Mouse (Mus musculus) midbrain, embryonic 16.5 days (tissue): ENCODE data around the gene Adh7. TPM values are rescaled to one million over a fixed set of nuclear protein-coding genes. Genes with fewer than 3 reads are reported as not detected.

ENCODE experiments used
- ATAC-seq: fragments of 200-750 bp; cut with Nextera tagmentation; 2 replicates; pipeline ENCODE4 v1.8.0; 2017; ENCODE audit warnings: moderate TSS enrichment
- H3K27ac ChIP-seq: fragments of 300-500 bp; sonication (generic); 2 replicates; pipeline ENCODE4 v1.5.1; 2014; ENCODE audit warnings: mild to moderate bottlenecking, low read length, mixed read lengths
- H3K27me3 ChIP-seq: fragments of 300-500 bp; sonication (generic); 2 replicates; pipeline ENCODE4 v1.6.1; 2014; ENCODE audit warnings: low read depth, low read length, mixed read lengths; ENCODE audit not compliant: control insufficient read depth, insufficient read depth
- H3K36me3 ChIP-seq: fragments of 300-500 bp; sonication (generic); 2 replicates; pipeline ENCODE4 v1.6.1; 2014; ENCODE audit warnings: mild to moderate bottlenecking, low read length, moderate library complexity, mixed read lengths; ENCODE audit not compliant: control insufficient read depth, insufficient read depth
- H3K4me1 ChIP-seq: fragments of 300-500 bp; sonication (generic); 2 replicates; pipeline ENCODE4 v1.6.1; 2014; ENCODE audit warnings: mild to moderate bottlenecking, low read length, mixed read lengths; ENCODE audit not compliant: control insufficient read depth, insufficient read depth
- H3K4me2 ChIP-seq: fragments of 300-500 bp; sonication (generic); 2 replicates; pipeline ENCODE4 v1.6.1; 2014; ENCODE audit warnings: mild to moderate bottlenecking, low read length, mixed read lengths
- H3K4me3 ChIP-seq: fragments of 300-500 bp; sonication (generic); 2 replicates; pipeline ENCODE4 v1.5.1; 2014; ENCODE audit warnings: low read depth, mild to moderate bottlenecking, low read length, moderate library complexity, mixed read lengths
- H3K9ac ChIP-seq: fragments of 300-500 bp; sonication (generic); 2 replicates; pipeline ENCODE4 v1.6.1; 2014; ENCODE audit warnings: low read depth, low read length, mixed read lengths
- H3K9me3 ChIP-seq: fragments of 300-500 bp; sonication (generic); replicated peaks from 2 replicates; pipeline ENCODE4 v1.6.1; 2014; ENCODE audit warnings: mild to moderate bottlenecking, low read length, mixed read lengths; ENCODE audit not compliant: control insufficient read depth, poor library complexity, severe bottlenecking
- WGBS: fragments of 180-500 bp; shearing (Covaris S2); extraction: QIAGEN DNeasy Blood & Tissue Kit; methylation state at CpG from one replicate; pipeline ENCODE4 v1.1.7; 2014; 5-methylcytosine and 5-hydroxymethylcytosine counted together
- polyA plus RNA-seq: library from polyadenylated mRNA; unstranded; fragments of >200 nt; fragmentation: Nextera tagmentation; extraction: Ambion mirVana; gene quantifications from 2 replicates; pipeline ENCODE4 v1.2.1, GENCODE M21; 2015

Adh7 gene
- polyA plus RNA-seq, 1 experiment from 2014 or later: 1.6 TPM

- Histone ChIP-seq H3K27ac (no peak overlapping the region), H3K9me3 (no peaks in the 10 kb centered on the region), H3K27me3 (no peaks in the 10 kb centered on the region), H3K36me3 (no peaks in the 10 kb centered on the region), H3K4me2 (no peak overlapping the region), H3K9ac (no peak overlapping the region), H3K4me3 (no peak overlapping the region), H3K4me1 (peaks cover 4% of the 10 kb centered on the region; the same call in 1 of the 2 replicates)
- no peak for ATAC-seq
- 73% methylated on average over 5 of the region's 5 CpGs for WGBS
These were observed 23.4 kb downstream of the Adh7 start for GRCm38 (mm10) chr3:138240942-138241341.

- WGBS: 62% methylated on average over 6 of the region's 6 CpGs
- H3K4me2 ChIP-seq: no peak overlapping the region
- H3K36me3 ChIP-seq: no peaks in the 10 kb centered on the region
- peaks cover 4% of the 10 kb centered on the region; the same call in 1 of the 2 replicates for H3K4me1 ChIP-seq
- H3K27me3 ChIP-seq: no peaks in the 10 kb centered on the region
- H3K9me3 ChIP-seq: no peaks in the 10 kb centered on the region
- H3K4me3 ChIP-seq: no peak overlapping the region
- no peak overlapping the region for H3K9ac ChIP-seq
- H3K27ac ChIP-seq: no peak overlapping the region
- ATAC-seq: no peak
These were observed 23.8 kb downstream of the Adh7 start for GRCm38 (mm10) chr3:138241371-138241770.

- Histone ChIP-seq H3K27me3 (no peaks in the 10 kb centered on the region), H3K9ac (no peak overlapping the region), H3K4me1 (peaks cover 4% of the 10 kb centered on the region; the same call in 1 of the 2 replicates), H3K36me3 (no peaks in the 10 kb centered on the region), H3K9me3 (no peaks in the 10 kb centered on the region), H3K4me2 (no peak overlapping the region), H3K27ac (no peak overlapping the region), H3K4me3 (no peak overlapping the region)
- ATAC-seq: peak; percentile 46; the same call in 1 of the 2 replicates
- 50% methylated on average over 14 of the region's 14 CpGs for WGBS
These were observed 24.6 kb downstream of the Adh7 start for GRCm38 (mm10) chr3:138242021-138242726.

- H3K4me3 ChIP-seq: no peak overlapping the region
- 88% methylated on average over 6 of the region's 6 CpGs for WGBS
- H3K36me3 ChIP-seq: no peaks in the 10 kb centered on the region
- no peak overlapping the region for H3K9ac ChIP-seq
- no peaks in the 10 kb centered on the region for H3K27me3 ChIP-seq
- H3K4me1 ChIP-seq: peaks cover 4% of the 10 kb centered on the region; the same call in 1 of the 2 replicates
- H3K27ac ChIP-seq: no peak overlapping the region
- ATAC-seq: no peak
- H3K4me2 ChIP-seq: no peak overlapping the region
- no peaks in the 10 kb centered on the region for H3K9me3 ChIP-seq
These were observed 25.4 kb downstream of the Adh7 start for GRCm38 (mm10) chr3:138242933-138243332.

GRCm38 (mm10) chr3:138244338-138244874 is 26.8 kb downstream of the Adh7 start:
- ATAC-seq: no peak
- H3K4me3 ChIP-seq: no peak overlapping the region
- no peak overlapping the region for H3K9ac ChIP-seq
- peaks cover 4% of the 10 kb centered on the region; the same call in 1 of the 2 replicates for H3K4me1 ChIP-seq
- no peaks in the 10 kb centered on the region for H3K36me3 ChIP-seq
- no peak overlapping the region for H3K4me2 ChIP-seq
- no peak overlapping the region for H3K27ac ChIP-seq
- no peaks in the 10 kb centered on the region for H3K9me3 ChIP-seq
- WGBS: 75% methylated on average over 7 of the region's 7 CpGs
- H3K27me3 ChIP-seq: no peaks in the 10 kb centered on the region

- no peak overlapping the region for H3K4me2 ChIP-seq
- no peak overlapping the region for H3K9ac ChIP-seq
- no peaks in the 10 kb centered on the region for H3K27me3 ChIP-seq
- H3K4me3 ChIP-seq: no peak overlapping the region
- H3K9me3 ChIP-seq: no peaks in the 10 kb centered on the region
- H3K4me1 ChIP-seq: peaks cover 4% of the 10 kb centered on the region; the same call in 1 of the 2 replicates
- no peaks in the 10 kb centered on the region for H3K36me3 ChIP-seq
- H3K27ac ChIP-seq: no peak overlapping the region
- no peak for ATAC-seq
These were observed 29.0 kb downstream of the Adh7 start for GRCm38 (mm10) chr3:138246511-138247020.

- 87% methylated on average over 4 of the region's 4 CpGs for WGBS
- ATAC-seq: no peak
- Histone ChIP-seq H3K27me3 (no peaks in the 10 kb centered on the region), H3K9me3 (no peaks in the 10 kb centered on the region), H3K36me3 (no peaks in the 10 kb centered on the region), H3K9ac (no peak overlapping the region), H3K4me3 (no peak overlapping the region), H3K4me1 (no peaks in the 10 kb centered on the region; the same call in 1 of the 2 replicates), H3K27ac (no peak overlapping the region), H3K4me2 (no peak overlapping the region)
These were observed 29.7 kb downstream of the Adh7 start for GRCm38 (mm10) chr3:138247241-138247640.

- H3K27me3 ChIP-seq: no peaks in the 10 kb centered on the region
These were observed 30.5 kb downstream of the Adh7 start for GRCm38 (mm10) chr3:138248011-138248410.

GRCm38 (mm10) chr3:138248746-138249145 is 31.2 kb downstream of the Adh7 start:
- Histone ChIP-seq H3K9me3 (no peaks in the 10 kb centered on the region), H3K36me3 (no peaks in the 10 kb centered on the region), H3K27ac (no peak overlapping the region), H3K4me1 (no peaks in the 10 kb centered on the region; the same call in 1 of the 2 replicates), H3K9ac (no peak overlapping the region), H3K27me3 (no peaks in the 10 kb centered on the region), H3K4me2 (no peak overlapping the region), H3K4me3 (no peak overlapping the region)
- no peak for ATAC-seq
- WGBS: 90% methylated on average over 8 of the region's 8 CpGs

More at GRCm38 (mm10) chr3:138248011-138248410, 30.5 kb downstream of the Adh7 start:
- no peaks in the 10 kb centered on the region; the same call in 1 of the 2 replicates for H3K4me1 ChIP-seq
- no peaks in the 10 kb centered on the region for H3K36me3 ChIP-seq
- no peak overlapping the region for H3K9ac ChIP-seq
- H3K27ac ChIP-seq: no peak overlapping the region
- no peak overlapping the region for H3K4me2 ChIP-seq
- H3K4me3 ChIP-seq: no peak overlapping the region
- H3K9me3 ChIP-seq: no peaks in the 10 kb centered on the region
- WGBS: 77% methylated on average over 7 of the region's 7 CpGs
- ATAC-seq: no peak
